Mouse (Mus musculus): ENCODE results near the gene Nsun5. TPM values are rescaled to one million over a fixed set of nuclear protein-coding genes. Genes with fewer than 3 reads are reported as not detected.
A peak's percentile ranks its signal among the peaks of the same experiment; 100 is the strongest.

Nsun5 gene
- total RNA-seq, 2 experiments from 2014 or later = 20.8 to 24.0 TPM

DNA sequence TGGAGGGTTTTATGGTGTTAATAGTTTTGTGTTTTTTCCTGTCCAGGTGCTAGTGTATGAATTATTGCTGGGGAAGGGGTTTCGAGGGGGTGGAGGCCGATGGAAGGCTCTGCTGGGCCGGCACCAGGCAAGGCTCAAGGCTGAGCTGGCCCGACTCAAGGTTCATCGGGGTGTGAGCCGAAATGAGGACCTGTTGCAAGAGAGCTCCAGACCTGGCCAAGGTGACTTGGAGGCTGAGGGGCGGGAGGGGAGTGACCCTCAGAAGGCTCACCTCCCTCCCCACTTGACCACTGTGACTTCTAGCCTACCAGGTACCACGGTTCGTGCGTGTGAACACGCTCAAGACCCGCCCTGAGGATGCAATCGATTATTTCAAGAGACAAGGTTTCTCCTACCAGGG lies 1.4 kb downstream of the Nsun5 start:
- DNase-seq (ENCODE audit: extremely low spot score in 1 of 2, low spot score in 1 of 2) = no peak

DNA sequence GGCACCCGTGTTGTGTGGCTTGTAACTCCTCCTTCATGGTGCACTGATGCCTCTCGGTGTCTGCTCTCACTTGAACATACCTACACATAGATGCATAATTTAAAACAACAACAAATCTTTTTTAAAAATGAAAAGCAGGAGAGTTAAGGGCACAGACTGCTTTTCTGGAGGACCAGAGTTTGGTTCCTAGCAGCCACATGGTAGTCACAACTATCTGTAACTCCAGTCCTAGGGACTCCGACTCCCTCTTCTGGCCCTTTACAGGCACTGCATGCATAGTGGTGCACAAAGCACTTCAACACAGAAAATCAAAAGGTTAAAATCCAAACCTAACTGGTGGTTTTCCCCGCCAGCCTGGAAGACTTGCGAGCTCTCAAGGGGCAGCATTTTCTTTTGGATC lies 3.8 kb downstream of the Nsun5 start:
- no peak for DNase-seq (ENCODE audit: extremely low spot score in 1 of 2, low spot score in 1 of 2)

DNA sequence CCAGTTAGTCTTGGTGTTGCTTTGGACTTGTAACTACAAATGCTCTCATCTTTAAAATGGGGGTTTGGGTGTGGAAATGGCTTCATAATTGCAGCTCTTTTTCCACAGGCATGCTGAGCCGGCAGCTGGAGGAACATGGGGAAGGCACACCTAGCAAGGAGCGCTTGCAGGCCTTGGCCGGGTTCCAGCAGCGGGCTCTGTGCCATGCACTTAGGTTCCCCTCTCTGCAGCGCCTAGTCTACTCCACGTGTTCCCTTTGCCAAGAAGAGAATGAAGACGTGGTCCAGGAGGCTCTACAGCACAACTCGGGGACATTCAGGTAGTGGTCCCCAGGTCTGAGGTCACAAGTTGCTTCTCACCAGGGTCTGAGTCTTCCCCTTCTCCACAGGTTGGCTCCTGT lies 5.4 kb downstream of the Nsun5 start:
- DNase-seq (ENCODE audit: extremely low spot score in 1 of 2, low spot score in 1 of 2) = no peak

DNA sequence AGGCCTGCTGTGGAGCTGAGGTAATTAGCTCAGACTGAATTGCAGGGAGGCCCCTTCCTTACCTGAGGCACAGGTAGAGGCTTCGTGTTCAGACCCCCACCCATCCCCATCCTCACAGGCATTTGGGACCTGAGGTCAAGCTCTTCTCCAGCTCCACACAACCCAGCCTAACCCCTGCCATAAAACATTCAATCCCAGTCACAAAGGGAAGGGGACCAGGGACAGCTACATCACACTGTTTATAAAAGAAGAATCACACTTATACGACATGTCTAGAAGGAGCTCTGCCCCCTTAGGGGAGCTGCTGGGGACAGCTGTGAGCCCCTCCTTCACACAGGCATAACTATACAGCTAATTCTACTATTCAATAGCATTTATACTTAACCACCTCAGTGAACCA lies 6.6 kb downstream of the Nsun5 start:
- DNase-seq (ENCODE audit: extremely low spot score in 1 of 2, low spot score in 1 of 2) = no peak

DNA sequence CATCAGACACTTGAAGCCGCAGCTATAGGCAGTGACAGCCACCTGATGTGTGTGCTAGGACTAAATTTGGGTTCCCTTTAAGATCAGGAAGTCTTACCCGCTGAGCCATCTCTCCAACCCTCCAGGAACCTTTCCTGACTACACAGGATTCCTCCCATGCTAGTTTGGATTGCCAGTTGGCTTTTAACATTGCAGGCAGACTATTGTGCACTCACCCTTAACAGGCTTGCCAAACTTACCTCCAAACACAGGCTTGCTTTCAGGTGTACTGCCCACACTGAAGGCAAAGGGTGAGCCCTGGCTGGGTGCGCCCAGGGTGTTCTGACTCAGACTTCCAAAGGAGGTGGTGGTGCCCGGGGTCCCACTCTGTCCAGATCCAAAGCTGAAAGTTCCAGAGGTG lies 10.9 kb downstream of the Nsun5 start:
- no peak for DNase-seq (ENCODE audit: extremely low spot score in 1 of 2, low spot score in 1 of 2)

DNA sequence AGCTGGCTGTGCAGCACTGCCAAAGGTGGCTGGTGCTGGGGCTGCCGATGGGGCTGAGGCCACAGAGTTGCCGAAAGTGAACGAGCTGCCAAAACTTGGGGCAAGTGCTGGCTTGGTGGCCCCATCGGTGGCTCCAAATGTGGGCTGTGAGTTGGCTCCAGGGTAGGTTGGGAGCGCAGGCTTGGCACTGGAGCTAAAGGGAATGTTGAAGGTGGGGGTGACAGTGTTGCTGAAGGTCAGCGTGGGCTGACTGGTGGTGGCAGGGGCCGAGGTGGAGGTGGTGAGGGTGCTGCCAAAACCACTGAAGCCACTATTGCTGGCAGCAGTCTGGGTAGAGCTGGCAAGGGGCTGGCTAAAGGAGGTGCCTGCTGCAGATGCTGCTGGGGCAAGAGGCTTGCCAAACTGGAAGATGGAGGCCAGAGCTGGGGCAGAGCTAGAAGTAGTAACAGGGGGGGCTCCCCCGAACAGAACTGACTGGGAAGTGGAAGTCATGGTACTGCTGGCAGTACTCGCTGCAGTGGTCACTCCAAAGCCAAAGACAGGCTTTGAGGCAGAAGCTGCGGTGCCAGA lies 11.7 kb downstream of the Nsun5 start:
- DNase-seq (ENCODE audit: extremely low spot score in 1 of 2, low spot score in 1 of 2) = no peak

DNA sequence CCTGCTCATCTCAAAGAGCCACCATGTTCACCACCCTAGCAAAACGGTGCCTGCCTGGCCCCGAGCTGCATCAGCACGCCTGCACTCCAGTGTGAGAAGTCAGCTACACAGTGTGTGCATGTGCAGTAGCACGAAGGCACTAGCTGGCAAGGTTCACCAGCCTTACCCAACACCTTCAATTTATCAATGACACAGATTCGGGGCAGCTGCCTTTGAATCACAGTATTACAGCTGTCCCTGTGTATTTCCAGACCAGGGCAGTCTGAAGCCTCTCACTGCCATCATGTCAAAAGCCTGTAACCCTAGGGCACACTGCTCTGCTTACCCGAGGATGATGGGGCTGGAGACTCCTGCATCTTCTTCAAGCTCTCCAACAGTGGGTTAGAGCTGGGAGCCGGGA lies 13.0 kb downstream of the Nsun5 start:
- DNase-seq (ENCODE audit: extremely low spot score in 1 of 2, low spot score in 1 of 2) = no peak

DNA sequence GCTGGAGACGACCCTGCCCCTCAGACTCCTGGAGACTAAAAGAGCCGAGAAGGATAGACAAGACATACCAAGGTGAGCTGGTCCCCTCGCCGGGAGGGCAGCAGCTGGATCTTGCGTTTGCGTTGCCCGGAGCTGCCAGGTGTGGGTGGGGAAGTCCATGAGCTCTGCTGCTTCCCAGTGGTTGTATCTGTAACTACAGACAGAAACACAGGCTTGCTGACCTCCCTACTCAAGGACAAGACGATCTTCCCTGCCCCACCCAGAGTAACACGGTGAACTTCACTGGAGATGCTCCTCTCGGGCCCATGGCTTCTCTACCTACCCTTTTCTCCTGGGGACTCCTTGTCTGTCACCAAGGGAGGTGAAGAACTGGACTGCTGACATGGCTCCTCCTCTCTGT lies 14.0 kb downstream of the Nsun5 start:
- DNase-seq (ENCODE audit: extremely low spot score in 1 of 2, low spot score in 1 of 2) = no peak

DNA sequence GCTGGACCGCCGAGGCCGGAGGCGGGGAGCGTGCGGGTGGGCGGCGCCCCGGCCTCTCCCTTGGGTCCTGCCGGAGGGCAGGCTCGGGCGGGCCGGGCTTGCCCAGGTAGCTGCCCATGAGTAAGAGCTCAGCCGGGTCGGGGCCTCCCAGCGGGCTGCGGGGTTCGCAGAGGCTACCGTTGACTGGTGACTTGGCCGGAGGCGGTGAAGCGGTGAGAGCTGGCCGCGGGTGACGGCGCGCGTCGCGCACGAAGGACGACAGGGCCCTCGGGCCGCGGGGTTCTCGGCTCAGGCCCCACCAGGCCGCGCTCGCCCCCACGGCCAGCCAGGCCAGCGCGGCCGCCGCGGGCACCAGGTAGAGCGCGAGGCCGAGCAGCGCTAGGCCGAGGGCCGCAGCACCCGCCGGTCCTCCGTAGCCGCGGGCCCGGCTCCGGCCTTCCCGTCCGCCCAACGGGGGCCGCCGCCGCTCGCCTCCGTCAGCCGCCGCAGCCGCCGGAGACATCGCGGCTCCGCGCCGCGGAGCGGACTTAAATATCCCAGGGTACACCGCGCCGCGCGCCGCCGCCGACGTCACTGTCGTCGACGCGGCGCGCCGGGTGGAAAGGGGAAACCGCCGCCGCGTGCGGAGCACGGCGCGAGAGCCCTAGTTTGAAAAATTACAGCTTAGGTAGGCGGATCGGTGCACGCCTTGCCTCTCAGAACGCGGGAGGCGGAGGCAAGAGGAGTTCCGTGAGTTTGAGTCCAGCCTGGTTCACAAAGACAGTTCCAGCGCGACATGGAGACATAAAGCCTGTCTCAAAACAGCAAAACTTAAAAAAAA lies 24.5 kb downstream of the Nsun5 start, which contains the start of gene Pom121:
Gene Pom121 (minus strand): TSS at position 543 of the 820 bp plus-strand sequence.
- DNase-seq (ENCODE audit: extremely low spot score in 1 of 2, low spot score in 1 of 2) = peak; percentile 66 to 73

DNA sequence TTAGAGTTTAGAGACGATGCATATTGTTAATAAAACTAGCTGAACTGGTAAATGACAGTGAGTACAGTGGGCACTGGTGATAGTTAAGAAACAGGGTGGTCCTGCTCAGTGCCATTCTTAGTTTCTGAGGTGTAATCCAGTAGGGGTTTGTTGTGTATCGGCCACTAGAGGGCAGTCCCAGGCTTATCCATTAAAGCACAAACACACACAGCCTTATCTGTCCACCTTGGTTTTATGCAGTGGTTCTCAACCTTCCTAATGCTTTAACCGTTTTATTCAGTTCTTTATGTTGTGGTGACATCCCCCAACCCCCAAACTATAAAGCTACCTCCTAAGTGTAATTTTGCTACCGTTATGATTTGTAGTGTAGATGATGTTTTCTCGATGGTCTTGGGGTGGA lies 26.1 kb downstream of the Nsun5 start:
- peak in 1 of 2 experiments; percentile 55 for DNase-seq (ENCODE audit: extremely low spot score in 1 of 2, low spot score in 1 of 2)

DNA sequence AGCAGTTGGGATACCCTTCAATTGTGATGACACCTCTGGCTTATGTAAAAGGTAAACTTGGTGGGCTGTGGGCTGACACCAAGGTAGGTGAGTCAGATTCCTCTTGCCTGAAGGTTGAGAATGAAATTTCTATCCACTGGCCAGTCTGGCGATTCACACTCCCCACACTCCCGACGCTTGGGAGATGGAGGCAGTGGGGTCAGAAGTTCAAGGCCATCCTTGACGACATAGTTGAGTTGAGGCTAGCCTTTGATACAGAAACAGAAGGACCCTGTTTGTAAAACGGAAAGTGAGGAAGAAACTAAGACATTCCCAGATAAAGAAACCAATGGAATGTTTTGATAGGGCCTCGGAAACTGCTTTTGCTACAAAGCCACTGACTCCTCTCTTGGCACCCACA lies 29.6 kb downstream of the Nsun5 start:
- no peak for DNase-seq (ENCODE audit: extremely low spot score in 1 of 2, low spot score in 1 of 2)

DNA sequence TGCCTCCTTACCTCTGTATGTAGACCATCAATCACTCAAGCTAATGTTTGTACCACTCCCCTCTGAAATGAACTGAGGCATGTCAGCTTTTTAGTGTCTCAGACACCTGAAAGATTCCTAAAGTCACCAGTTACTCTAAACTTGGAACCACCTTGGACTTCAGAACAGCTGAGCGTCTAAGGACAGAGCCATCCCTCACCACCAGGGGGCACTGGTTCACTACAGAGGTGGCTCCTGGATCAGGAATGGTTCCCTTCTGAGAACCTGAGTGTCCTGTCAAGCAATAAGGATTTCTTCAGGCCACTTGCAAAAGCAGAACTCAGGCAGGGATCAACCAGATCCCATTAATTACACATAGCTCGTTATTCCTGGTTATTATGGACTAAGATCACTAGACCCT lies 30.5 kb downstream of the Nsun5 start:
- peak; percentile 76 to 94 for DNase-seq (ENCODE audit: extremely low spot score in 1 of 2, low spot score in 1 of 2)

DNA sequence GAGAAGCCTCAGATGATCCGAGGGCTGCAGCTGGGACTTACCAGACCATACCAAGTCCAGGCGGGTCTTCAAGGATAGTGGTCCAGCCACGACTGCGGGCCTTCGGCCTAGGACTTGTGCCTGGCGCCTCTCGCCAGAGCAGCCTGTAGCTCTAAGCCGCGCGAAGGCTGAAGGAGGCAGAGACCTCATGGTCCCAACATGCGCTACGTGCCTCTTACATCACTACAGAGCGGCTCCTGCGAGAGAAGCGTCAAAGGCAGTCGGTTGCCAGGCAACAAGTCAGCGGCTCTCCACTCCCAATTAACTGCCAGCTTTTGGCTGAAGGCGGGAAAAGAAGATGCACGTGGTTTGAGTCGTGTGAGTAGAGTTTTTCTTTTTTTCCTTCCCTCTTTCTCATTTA lies 34.9 kb downstream of the Nsun5 start:
- peak; percentile 27 to 29 for DNase-seq (ENCODE audit: extremely low spot score in 1 of 2, low spot score in 1 of 2)

DNA sequence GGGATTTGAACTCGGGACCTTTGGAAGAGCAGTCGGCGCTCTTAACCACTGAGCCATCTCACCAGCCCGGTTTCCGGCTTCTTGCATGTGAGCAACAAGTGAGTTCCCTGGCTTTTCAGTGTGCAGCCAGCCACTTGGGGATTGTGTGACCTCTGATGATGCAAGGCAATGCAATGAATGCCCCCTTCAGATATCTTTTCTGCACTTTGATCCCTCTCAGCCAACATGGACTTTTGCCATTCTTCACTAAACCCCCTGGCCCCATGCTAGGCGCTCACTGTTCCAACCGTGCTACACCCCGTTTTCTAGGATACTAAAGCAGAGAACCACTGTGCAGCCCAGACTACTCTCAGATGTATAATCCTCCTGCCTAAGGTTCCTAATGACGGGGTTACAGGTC lies 35.7 kb downstream of the Nsun5 start:
- no peak for DNase-seq (ENCODE audit: extremely low spot score in 1 of 2, low spot score in 1 of 2)

DNA sequence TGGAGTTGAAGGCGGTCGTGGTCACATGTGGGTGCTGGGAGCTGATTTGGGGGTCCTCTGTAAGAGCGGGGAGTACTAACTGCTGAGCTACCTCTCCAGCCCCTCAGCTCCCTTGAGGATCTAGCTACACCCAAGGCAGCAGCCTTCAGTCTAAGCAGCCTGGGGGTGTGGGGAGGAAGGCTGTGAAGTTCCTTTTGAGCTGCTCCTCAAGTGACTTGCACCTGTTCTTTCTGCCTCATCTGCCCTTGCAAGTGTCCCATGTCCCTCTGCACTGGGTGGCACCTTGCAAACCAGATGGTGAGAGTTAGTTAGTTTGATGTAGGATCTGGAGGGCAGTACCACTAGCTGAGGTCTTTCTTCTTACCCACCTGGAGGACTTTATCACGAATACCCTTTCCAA lies 38.4 kb downstream of the Nsun5 start:
- no peak for DNase-seq (ENCODE audit: extremely low spot score in 1 of 2, low spot score in 1 of 2)

DNA sequence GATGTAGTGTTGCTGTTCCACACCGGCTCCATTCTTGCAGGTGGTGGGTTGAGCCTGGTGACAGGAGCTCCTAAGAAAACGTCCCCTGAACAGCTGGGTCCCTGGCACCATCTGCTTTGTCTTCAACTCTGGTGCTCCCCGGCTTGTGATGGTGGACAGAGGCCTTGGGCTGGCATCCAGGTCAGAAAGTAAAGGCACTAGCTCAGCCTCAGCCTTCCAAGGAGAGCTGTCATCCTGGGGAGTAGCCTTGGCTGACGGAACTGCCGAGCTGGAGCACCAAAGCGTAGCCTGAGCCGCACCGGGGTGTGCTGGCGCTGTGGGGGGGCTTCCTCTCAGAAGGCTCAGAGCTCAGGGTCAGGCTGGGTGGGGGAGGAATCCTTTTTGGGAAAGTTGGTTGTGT lies 40.5 kb downstream of the Nsun5 start:
- DNase-seq (ENCODE audit: extremely low spot score in 1 of 2, low spot score in 1 of 2) = no peak

Small RNAs within 50 kb of the gene (microRNA-seq; reads per million reads assigned to microRNA genes)
- 0.60 to 2.2 reads per million in 2 experiments for gene Mir7033

Other genes with a start within 250 kb of the Nsun5 start
- gene Tbl2, start 220.3 kb upstream of the Nsun5 start, total RNA-seq (2021) = 10 to 100 TPM; 32.1 to 34.4 TPM
- gene Bcl7b, start 201.7 kb upstream of the Nsun5 start, total RNA-seq (2021) = 10 to 100 TPM; 49.6 to 53.7 TPM
- 10 to 100 TPM; 65.5 to 72.7 TPM for gene Baz1b, start 182.7 kb upstream of the Nsun5 start, total RNA-seq (2021)
- 1 to 10 TPM; 6.2 to 7.3 TPM for gene Fzd9, start 118.7 kb upstream of the Nsun5 start, total RNA-seq (2021)
- under 1 TPM in 1 of 2 experiments, not detected in 1; 0.31 TPM for gene Fkbp6, start 19.9 kb upstream of the Nsun5 start, total RNA-seq (2021)
- gene Trim50, start 16.7 kb upstream of the Nsun5 start, total RNA-seq (2021) = not detected
- gene Pom121, start 24.6 kb downstream of the Nsun5 start, total RNA-seq (2021) = 10 to 100 TPM; 48.9 to 51.7 TPM
- 10 to 100 TPM; 37.9 to 39.2 TPM for gene Hip1, start 175.2 kb downstream of the Nsun5 start, total RNA-seq (2021)
- gene Ccl26, start 193.6 kb downstream of the Nsun5 start, total RNA-seq (2021) = not detected
- under 1 TPM in 1 of 2 experiments, not detected in 1; 0.54 TPM for gene Ccl24, start 203.1 kb downstream of the Nsun5 start, total RNA-seq (2021)